Mouse (Mus musculus): ENCODE data around the gene Stau1. TPM values are rescaled to one million over a fixed set of nuclear protein-coding genes. Genes with fewer than 3 reads are reported as not detected.

Stau1 gene
- 100 and 108 TPM in 2 replicates for polyA plus RNA-seq (2014; fragmentation: Nextera tagmentation; extraction: Ambion mirVana)

- Histone ChIP-seq H3K4me2 (ENCODE audit: low read depth, severe bottlenecking) (peak within 1 kb of the TSS; percentile 97), H3K9me3 (ENCODE audit: control insufficient read depth, low read length) (no peaks in the 10 kb centered on the region), H3K27me3 (ENCODE audit: control insufficient read depth, insufficient read depth, low read length) (no peaks in the 10 kb centered on the region), H3K27ac (replicated peaks; ENCODE audit: low read depth, low read length) (peak within 1 kb of the TSS; percentile 95), H3K9ac (ENCODE audit: low read length) (peak within 1 kb of the TSS; percentile 97), H3K4me3 (ENCODE audit: low read depth, low read length) (peak within 1 kb of the TSS; percentile 95), H3K4me1 (ENCODE audit: control insufficient read depth, insufficient read depth, low read length) (peaks cover 14% of the 10 kb centered on the region; the same call in 1 of the 2 replicates), H3K36me3 (ENCODE audit: control insufficient read depth, insufficient read depth, low read length) (no peaks in the 10 kb centered on the region)
- ATAC-seq (ENCODE audit: insufficient number of reproducible peaks, low FRiP score, low TSS enrichment, low read depth) = peak; percentile 99
- WGBS = under 1% methylated on average over 64 of the region's 88 CpGs
- peak; percentile 96 for DNase-seq (ENCODE audit: low spot score)
These were observed at the start of gene Stau1 for GRCm38 (mm10) chr2:166995796-166996532. TSS of gene Stau1 (minus strand) at chr2:166996299.

GRCm38 (mm10) chr2:167043400-167044121 lies 47.5 kb upstream of the Stau1 start:
- Histone ChIP-seq H3K9me3 (ENCODE audit: control insufficient read depth, low read length) (no peaks in the 10 kb centered on the region), H3K4me1 (ENCODE audit: control insufficient read depth, insufficient read depth, low read length) (no peaks in the 10 kb centered on the region), H3K4me2 (ENCODE audit: low read depth, severe bottlenecking) (no peak overlapping the region), H3K9ac (ENCODE audit: low read length) (no peak overlapping the region), H3K36me3 (ENCODE audit: control insufficient read depth, insufficient read depth, low read length) (peaks cover 29% of the 10 kb centered on the region), H3K27me3 (ENCODE audit: control insufficient read depth, insufficient read depth, low read length) (no peaks in the 10 kb centered on the region), H3K4me3 (ENCODE audit: low read depth, low read length) (no peak overlapping the region), H3K27ac (replicated peaks; ENCODE audit: low read depth, low read length) (no peak overlapping the region)
- WGBS = 92% methylated on average over 12 of the region's 12 CpGs
- ATAC-seq (ENCODE audit: insufficient number of reproducible peaks, low FRiP score, low TSS enrichment, low read depth) (no peak), DNase-seq (ENCODE audit: low spot score) (no peak)

GRCm38 (mm10) chr2:167039386-167039785 lies 43.3 kb upstream of the Stau1 start:
- H3K4me1 ChIP-seq (ENCODE audit: control insufficient read depth, insufficient read depth, low read length) = no peaks in the 10 kb centered on the region
- H3K4me2 ChIP-seq (ENCODE audit: low read depth, severe bottlenecking) = no peak overlapping the region
- no peaks in the 10 kb centered on the region for H3K9me3 ChIP-seq (ENCODE audit: control insufficient read depth, low read length)
- H3K4me3 ChIP-seq (ENCODE audit: low read depth, low read length) = no peak overlapping the region
- H3K27ac ChIP-seq (replicated peaks; ENCODE audit: low read depth, low read length) = no peak overlapping the region
- ATAC-seq (ENCODE audit: insufficient number of reproducible peaks, low FRiP score, low TSS enrichment, low read depth) = 0 out of 2 replicates have a peak, but pooled peaks have one; percentile 62
- peaks cover 50% of the 10 kb centered on the region for H3K36me3 ChIP-seq (ENCODE audit: control insufficient read depth, insufficient read depth, low read length)
- H3K27me3 ChIP-seq (ENCODE audit: control insufficient read depth, insufficient read depth, low read length) = no peaks in the 10 kb centered on the region
- WGBS = 80% methylated on average over 8 of the region's 8 CpGs
- no peak for DNase-seq (ENCODE audit: low spot score)
- H3K9ac ChIP-seq (ENCODE audit: low read length) = no peak overlapping the region

GRCm38 (mm10) chr2:167038716-167039115 lies 42.6 kb upstream of the Stau1 start:
- Histone ChIP-seq H3K9ac (ENCODE audit: low read length) (no peak overlapping the region), H3K4me3 (ENCODE audit: low read depth, low read length) (no peak overlapping the region), H3K4me2 (ENCODE audit: low read depth, severe bottlenecking) (no peak overlapping the region), H3K4me1 (ENCODE audit: control insufficient read depth, insufficient read depth, low read length) (no peaks in the 10 kb centered on the region), H3K9me3 (ENCODE audit: control insufficient read depth, low read length) (no peaks in the 10 kb centered on the region), H3K27ac (replicated peaks; ENCODE audit: low read depth, low read length) (no peak overlapping the region), H3K27me3 (ENCODE audit: control insufficient read depth, insufficient read depth, low read length) (no peaks in the 10 kb centered on the region), H3K36me3 (ENCODE audit: control insufficient read depth, insufficient read depth, low read length) (peaks cover 53% of the 10 kb centered on the region)
- no peak for ATAC-seq (ENCODE audit: insufficient number of reproducible peaks, low FRiP score, low TSS enrichment, low read depth)
- 93% methylated on average over 7 of the region's 7 CpGs for WGBS
- DNase-seq (ENCODE audit: low spot score) = no peak

- ATAC-seq (ENCODE audit: insufficient number of reproducible peaks, low FRiP score, low TSS enrichment, low read depth) = no peak
- Histone ChIP-seq H3K4me2 (ENCODE audit: low read depth, severe bottlenecking) (no peak overlapping the region), H3K9me3 (ENCODE audit: control insufficient read depth, low read length) (no peaks in the 10 kb centered on the region), H3K27me3 (ENCODE audit: control insufficient read depth, insufficient read depth, low read length) (no peaks in the 10 kb centered on the region), H3K36me3 (ENCODE audit: control insufficient read depth, insufficient read depth, low read length) (peaks cover 57% of the 10 kb centered on the region), H3K4me1 (ENCODE audit: control insufficient read depth, insufficient read depth, low read length) (no peaks in the 10 kb centered on the region), H3K27ac (replicated peaks; ENCODE audit: low read depth, low read length) (no peak overlapping the region), H3K9ac (ENCODE audit: low read length) (no peak overlapping the region), H3K4me3 (ENCODE audit: low read depth, low read length) (no peak overlapping the region)
- WGBS = 94% methylated on average over 6 of the region's 6 CpGs
- DNase-seq (ENCODE audit: low spot score) = no peak
These were observed 42.2 kb upstream of the Stau1 start for GRCm38 (mm10) chr2:167038297-167038696.

- Histone ChIP-seq H3K27ac (replicated peaks; ENCODE audit: low read depth, low read length) (no peak overlapping the region), H3K4me3 (ENCODE audit: low read depth, low read length) (no peak overlapping the region), H3K27me3 (ENCODE audit: control insufficient read depth, insufficient read depth, low read length) (no peaks in the 10 kb centered on the region), H3K36me3 (ENCODE audit: control insufficient read depth, insufficient read depth, low read length) (peaks cover 55% of the 10 kb centered on the region), H3K4me1 (ENCODE audit: control insufficient read depth, insufficient read depth, low read length) (no peaks in the 10 kb centered on the region), H3K9me3 (ENCODE audit: control insufficient read depth, low read length) (no peaks in the 10 kb centered on the region), H3K4me2 (ENCODE audit: low read depth, severe bottlenecking) (no peak overlapping the region), H3K9ac (ENCODE audit: low read length) (no peak overlapping the region)
- ATAC-seq (ENCODE audit: insufficient number of reproducible peaks, low FRiP score, low TSS enrichment, low read depth) (no peak), DNase-seq (ENCODE audit: low spot score) (no peak)
- WGBS = 95% methylated on average over 12 of the region's 12 CpGs
These were observed 41.6 kb upstream of the Stau1 start for GRCm38 (mm10) chr2:167037710-167038109.

- H3K4me2 ChIP-seq (ENCODE audit: low read depth, severe bottlenecking) = no peak overlapping the region
- peaks cover 62% of the 10 kb centered on the region for H3K36me3 ChIP-seq (ENCODE audit: control insufficient read depth, insufficient read depth, low read length)
- no peaks in the 10 kb centered on the region for H3K4me1 ChIP-seq (ENCODE audit: control insufficient read depth, insufficient read depth, low read length)
- H3K9ac ChIP-seq (ENCODE audit: low read length) = no peak overlapping the region
- 98% methylated on average over 4 of the region's 4 CpGs for WGBS
- ATAC-seq (ENCODE audit: insufficient number of reproducible peaks, low FRiP score, low TSS enrichment, low read depth) (no peak), DNase-seq (ENCODE audit: low spot score) (no peak)
- H3K27me3 ChIP-seq (ENCODE audit: control insufficient read depth, insufficient read depth, low read length) = no peaks in the 10 kb centered on the region
- H3K9me3 ChIP-seq (ENCODE audit: control insufficient read depth, low read length) = no peaks in the 10 kb centered on the region
- H3K27ac ChIP-seq (replicated peaks; ENCODE audit: low read depth, low read length) = no peak overlapping the region
- no peak overlapping the region for H3K4me3 ChIP-seq (ENCODE audit: low read depth, low read length)
These were observed 34.4 kb upstream of the Stau1 start for GRCm38 (mm10) chr2:167030507-167030906.

GRCm38 (mm10) chr2:167028553-167028952 lies 32.5 kb upstream of the Stau1 start:
- Histone ChIP-seq H3K4me3 (ENCODE audit: low read depth, low read length) (no peak overlapping the region), H3K36me3 (ENCODE audit: control insufficient read depth, insufficient read depth, low read length) (peaks cover 58% of the 10 kb centered on the region), H3K4me2 (ENCODE audit: low read depth, severe bottlenecking) (no peak overlapping the region)

More at GRCm38 (mm10) chr2:167028553-167028952, 32.5 kb upstream of the Stau1 start:
- DNase-seq (ENCODE audit: low spot score) = no peak
- no peaks in the 10 kb centered on the region for H3K27me3 ChIP-seq (ENCODE audit: control insufficient read depth, insufficient read depth, low read length)
- no peak for ATAC-seq (ENCODE audit: insufficient number of reproducible peaks, low FRiP score, low TSS enrichment, low read depth)
- H3K4me1 ChIP-seq (ENCODE audit: control insufficient read depth, insufficient read depth, low read length) = no peaks in the 10 kb centered on the region
- no peak overlapping the region for H3K9ac ChIP-seq (ENCODE audit: low read length)
- no peaks in the 10 kb centered on the region for H3K9me3 ChIP-seq (ENCODE audit: control insufficient read depth, low read length)
- WGBS = 94% methylated on average over 7 of the region's 7 CpGs
- no peak overlapping the region for H3K27ac ChIP-seq (replicated peaks; ENCODE audit: low read depth, low read length)
